14 mouse cellular contexts compared by ENCODE assay signal in genomic region chr4:97582064-97582415, GRCm38 (mm10).
DNase-seq lines count a peak whose midpoint lies in the region; ATAC-seq lines count a peak whose summit lies in the region.
"Had no signal": no experiment of that assay in that cellular context is flagged by ENCODE, and none has a peak within 500 bp of the region (broad histone marks: within the 10 kb centered on the region; RNA-seq: fewer than 3 reads in every experiment).

No protein-coding gene starts in this region.

- no peak overlapping the region for H3K9ac ChIP-seq in heart, embryonic 13.5 days
- H3K9ac ChIP-seq in forebrain, embryonic 11.5 days (ENCODE audit: low read length): peak overlapping the region; percentile 41
- H3K9ac ChIP-seq in hindbrain, embryonic 15.5 days: 0 out of 2 replicates have a peak overlapping the region, but pooled peaks have one; percentile 9
- peak overlapping the region; percentile 53 for H3K9ac ChIP-seq in neural tube, embryonic 13.5 days

- H3K4me1 ChIP-seq in heart, embryonic 13.5 days: no peaks in the 10 kb centered on the region
- peaks cover 13% of the 10 kb centered on the region for H3K4me1 ChIP-seq in forebrain, embryonic 11.5 days (replicated peaks; ENCODE audit: control insufficient read depth, insufficient read depth, low read length)
- H3K4me1 ChIP-seq in hindbrain, embryonic 15.5 days (replicated peaks): peaks cover 9% of the 10 kb centered on the region
- H3K4me1 ChIP-seq in neural tube, embryonic 13.5 days (replicated peaks): peaks cover 55% of the 10 kb centered on the region

- DNase-seq in heart, adult 11 months: no peak
- DNase-seq in forebrain, embryonic 11.5 days (ENCODE audit: low spot score): no peak
- DNase-seq in spleen, postnatal 36 days (ENCODE audit: low spot score in 2 of 2): no peak
- no peak for DNase-seq in embryo, embryonic 11 days
- DNase-seq in cerebellum, adult 11-12 months: no peak
- DNase-seq: B cell, adult 2 months; kidney, adult 8-10 months; layer of hippocampus, postnatal 36 days; lung, postnatal 10 days had no signal

- H3K4me2 ChIP-seq in heart, embryonic 13.5 days: peak overlapping the region; percentile 35
- H3K4me2 ChIP-seq in forebrain, embryonic 11.5 days (ENCODE audit: low read depth, low read length, severe bottlenecking): peak overlapping the region; percentile 49
- H3K4me2 ChIP-seq in hindbrain, embryonic 15.5 days: peak overlapping the region; percentile 42
- peak overlapping the region; percentile 50 for H3K4me2 ChIP-seq in neural tube, embryonic 13.5 days
- H3K4me2 ChIP-seq: liver, embryonic 11.5 days had no signal

- no peak overlapping the region for H3K27ac ChIP-seq in heart, embryonic 13.5 days (replicated peaks)
- H3K27ac ChIP-seq in forebrain, embryonic 11.5 days (ENCODE audit: low read depth, low read length): peak overlapping the region; percentile 92
- peak overlapping the region; percentile 64 for H3K27ac ChIP-seq in hindbrain, embryonic 15.5 days (replicated peaks)
- H3K27ac ChIP-seq in neural tube, embryonic 13.5 days (replicated peaks): peak overlapping the region; percentile 84

- H3K36me3 ChIP-seq in heart, embryonic 13.5 days: no peaks in the 10 kb centered on the region
- no peaks in the 10 kb centered on the region for H3K36me3 ChIP-seq in forebrain, embryonic 11.5 days (ENCODE audit: control insufficient read depth, insufficient read depth, low read length)
- no peaks in the 10 kb centered on the region for H3K36me3 ChIP-seq in hindbrain, embryonic 15.5 days
- H3K36me3 ChIP-seq in neural tube, embryonic 13.5 days: no peaks in the 10 kb centered on the region
- H3K36me3 ChIP-seq: G1E had no signal

- 63% methylated on average over 3 of the region's 3 CpGs for WGBS in heart, embryonic 13.5 days
- WGBS in forebrain, embryonic 11.5 days: 53% methylated on average over 3 of the region's 3 CpGs
- 30% methylated on average over 3 of the region's 3 CpGs for WGBS in hindbrain, embryonic 15.5 days
- WGBS in neural tube, embryonic 13.5 days: 42% methylated on average over 3 of the region's 3 CpGs

- no peak for ATAC-seq in heart, embryonic 13.5 days (ENCODE audit: extremely low read depth, insufficient number of reproducible peaks, low FRiP score, low TSS enrichment)
- ATAC-seq in forebrain, embryonic 11.5 days (replicated peaks; ENCODE audit: low FRiP score): no peak
- peak; percentile 49; the same call in 1 of the 2 replicates for ATAC-seq in hindbrain, embryonic 15.5 days (ENCODE audit: low FRiP score, low read depth)
- no peak for ATAC-seq in neural tube, embryonic 13.5 days (ENCODE audit: low read depth)

- H3K27me3 ChIP-seq in heart, embryonic 13.5 days (replicated peaks): no peaks in the 10 kb centered on the region; the same call in 1 of the 2 replicates
- H3K27me3 ChIP-seq in forebrain, embryonic 11.5 days (ENCODE audit: control insufficient read depth, insufficient read depth, low read length): no peaks in the 10 kb centered on the region
- no peaks in the 10 kb centered on the region for H3K27me3 ChIP-seq in hindbrain, embryonic 15.5 days
- no peaks in the 10 kb centered on the region for H3K27me3 ChIP-seq in neural tube, embryonic 13.5 days

- no peak overlapping the region for H3K4me3 ChIP-seq in heart, embryonic 13.5 days
- H3K4me3 ChIP-seq in forebrain, embryonic 11.5 days (ENCODE audit: low read depth, low read length): peak overlapping the region; percentile 28
- peak overlapping the region; percentile 20 for H3K4me3 ChIP-seq in hindbrain, embryonic 15.5 days
- peak overlapping the region; percentile 34 for H3K4me3 ChIP-seq in neural tube, embryonic 13.5 days

- H3K9me3 ChIP-seq in heart, embryonic 13.5 days: no peaks in the 10 kb centered on the region
- no peaks in the 10 kb centered on the region for H3K9me3 ChIP-seq in forebrain, embryonic 11.5 days (ENCODE audit: control insufficient read depth, low read length)
- no peaks in the 10 kb centered on the region for H3K9me3 ChIP-seq in hindbrain, embryonic 15.5 days
- H3K9me3 ChIP-seq in neural tube, embryonic 13.5 days: no peaks in the 10 kb centered on the region
